Mouse (Mus musculus) spleen, adult 18-20 months (tissue): ENCODE measurements around the gene Strbp.

Experiments used
- DNase-seq, 2 experiments: peaks; one replicate each; pipeline ENCODE4 v3.0.0; 2022; ENCODE audit warnings: mixed read lengths in 2 of 2

The Strbp gene

GRCm38 (mm10) chr2:37702301-37703172 lies 1.1 kb downstream of the Strbp start:
- DNase-seq, result peak; percentile 50 to 51

- DNase-seq, result no peak
Measured at GRCm38 (mm10) chr2:37689064-37689615, 14.5 kb downstream of the Strbp start.

GRCm38 (mm10) chr2:37687031-37687430 lies 16.6 kb downstream of the Strbp start:
- no peak for DNase-seq

GRCm38 (mm10) chr2:37684864-37685263 lies 18.8 kb downstream of the Strbp start:
- DNase-seq, result no peak

GRCm38 (mm10) chr2:37682197-37682811 lies 21.4 kb downstream of the Strbp start:
- DNase-seq, result no peak

GRCm38 (mm10) chr2:37651086-37651485 lies 52.6 kb downstream of the Strbp start:
- no peak for DNase-seq

- no peak for DNase-seq
Measured at GRCm38 (mm10) chr2:37649590-37649989, 54.1 kb downstream of the Strbp start.

- no peak for DNase-seq
Measured at GRCm38 (mm10) chr2:37648966-37649365, 54.7 kb downstream of the Strbp start.

- DNase-seq, result no peak
Measured at GRCm38 (mm10) chr2:37623343-37623742, 80.3 kb downstream of the Strbp start.

- no peak for DNase-seq
Measured at GRCm38 (mm10) chr2:37587919-37588318, 115.7 kb downstream of the Strbp start.

GRCm38 (mm10) chr2:37578185-37578584 lies 125.5 kb downstream of the Strbp start:
- no peak for DNase-seq

GRCm38 (mm10) chr2:37576661-37577060 lies 127.0 kb downstream of the Strbp start:
- DNase-seq, result no peak

GRCm38 (mm10) chr2:37572141-37572540 lies 131.5 kb downstream of the Strbp start:
- no peak for DNase-seq

- DNase-seq, result no peak
Measured at GRCm38 (mm10) chr2:37570703-37571102, 133.0 kb downstream of the Strbp start.

- DNase-seq, result no peak
Measured at GRCm38 (mm10) chr2:37569888-37570287, 133.8 kb downstream of the Strbp start.

GRCm38 (mm10) chr2:37566035-37566434 lies 137.6 kb downstream of the Strbp start:
- DNase-seq, result no peak

- DNase-seq, result no peak
Measured at GRCm38 (mm10) chr2:37565579-37565978, 138.1 kb downstream of the Strbp start.

- DNase-seq, result no peak
Measured at GRCm38 (mm10) chr2:37556366-37556765, 147.3 kb downstream of the Strbp start.

- DNase-seq, result no peak
Measured at GRCm38 (mm10) chr2:37549346-37550012, 154.2 kb downstream of the Strbp start.

- DNase-seq, result no peak
Measured at GRCm38 (mm10) chr2:37531639-37532038, 172.0 kb downstream of the Strbp start.

GRCm38 (mm10) chr2:37530766-37531165 lies 172.9 kb downstream of the Strbp start:
- no peak for DNase-seq

GRCm38 (mm10) chr2:37529397-37529796 lies 174.3 kb downstream of the Strbp start:
- no peak for DNase-seq

GRCm38 (mm10) chr2:37527587-37527986 lies 176.1 kb downstream of the Strbp start:
- no peak for DNase-seq
